Mouse (Mus musculus): Measurements from ENCODE around the gene Ap1b1. TPM values are rescaled to one million over a fixed set of nuclear protein-coding genes. Genes with fewer than 3 reads are reported as not detected.

Ap1b1 gene
- total and polyA plus RNA-seq, 2 experiments from 2014 or later: 29.6 to 39.0 TPM

- WGBS: 57% methylated on average over 3 of the region's 3 CpGs
- Histone ChIP-seq H3K36me3 (replicated peaks; ENCODE audit: control insufficient read depth, insufficient read depth, low read length) (peaks cover 34% of the 10 kb centered on the region), H3K9ac (replicated peaks; ENCODE audit: low read depth, low read length) (no peak overlapping the region), H3K4me1 (ENCODE audit: control insufficient read depth, insufficient read depth) (no peaks in the 10 kb centered on the region), H3K27ac (ENCODE audit: low read depth) (peak overlapping the region; percentile 0; the same call in 1 of the 2 replicates), H3K4me3 (ENCODE audit: low read depth, low read length) (no peak overlapping the region), H3K27me3 (ENCODE audit: control insufficient read depth, insufficient read depth, low read length) (no peaks in the 10 kb centered on the region), H3K4me2 (ENCODE audit: low read depth, low read length) (no peak overlapping the region), H3K9me3 (replicated peaks; ENCODE audit: control insufficient read depth, low read length) (no peaks in the 10 kb centered on the region)
- ATAC-seq (ENCODE audit: insufficient read depth, low read depth): no peak
- no peak for TF ChIP-seq EP300 (IDR thresholded peaks at IDR 0.05; ENCODE audit: low read depth)
- TF ChIP-seq CTCF (IDR thresholded peaks at IDR 0.05; ENCODE audit: low read depth): no peak
- no peak for DNase-seq (ENCODE audit: low spot score)
Measured at GRCm38 (mm10) chr11:5009354-5010074, 22.9 kb downstream of the Ap1b1 start.

- H3K9me3 ChIP-seq (replicated peaks; ENCODE audit: control insufficient read depth, low read length): no peaks in the 10 kb centered on the region
- H3K4me1 ChIP-seq (ENCODE audit: control insufficient read depth, insufficient read depth): no peaks in the 10 kb centered on the region
- no peak overlapping the region for H3K9ac ChIP-seq (replicated peaks; ENCODE audit: low read depth, low read length)
- 85% methylated on average over 1 of the region's 1 CpGs for WGBS
- TF ChIP-seq EP300 (IDR thresholded peaks at IDR 0.05; ENCODE audit: low read depth) (no peak), CTCF (IDR thresholded peaks at IDR 0.05; ENCODE audit: low read depth) (no peak)
- H3K4me3 ChIP-seq (ENCODE audit: low read depth, low read length): no peak overlapping the region
- no peak for DNase-seq (ENCODE audit: low spot score)
- H3K4me2 ChIP-seq (ENCODE audit: low read depth, low read length): no peak overlapping the region
- ATAC-seq (ENCODE audit: insufficient read depth, low read depth): no peak
- no peaks in the 10 kb centered on the region for H3K27me3 ChIP-seq (ENCODE audit: control insufficient read depth, insufficient read depth, low read length)
- H3K27ac ChIP-seq (ENCODE audit: low read depth): no peak overlapping the region
- H3K36me3 ChIP-seq (replicated peaks; ENCODE audit: control insufficient read depth, insufficient read depth, low read length): peaks cover 37% of the 10 kb centered on the region
Measured at GRCm38 (mm10) chr11:5010205-5010604, 23.6 kb downstream of the Ap1b1 start.

GRCm38 (mm10) chr11:5011480-5011879, 24.9 kb downstream of the Ap1b1 start:
- no peak overlapping the region for H3K9ac ChIP-seq (replicated peaks; ENCODE audit: low read depth, low read length)
- no peak overlapping the region for H3K4me2 ChIP-seq (ENCODE audit: low read depth, low read length)
- H3K4me1 ChIP-seq (ENCODE audit: control insufficient read depth, insufficient read depth): no peaks in the 10 kb centered on the region
- H3K9me3 ChIP-seq (replicated peaks; ENCODE audit: control insufficient read depth, low read length): no peaks in the 10 kb centered on the region
- no peak overlapping the region for H3K4me3 ChIP-seq (ENCODE audit: low read depth, low read length)
- peaks cover 45% of the 10 kb centered on the region for H3K36me3 ChIP-seq (replicated peaks; ENCODE audit: control insufficient read depth, insufficient read depth, low read length)
- ATAC-seq (ENCODE audit: insufficient read depth, low read depth) (no peak), DNase-seq (ENCODE audit: low spot score) (no peak)
- H3K27ac ChIP-seq (ENCODE audit: low read depth): no peak overlapping the region
- H3K27me3 ChIP-seq (ENCODE audit: control insufficient read depth, insufficient read depth, low read length): no peaks in the 10 kb centered on the region
- TF ChIP-seq EP300 (IDR thresholded peaks at IDR 0.05; ENCODE audit: low read depth) (no peak), CTCF (IDR thresholded peaks at IDR 0.05; ENCODE audit: low read depth) (no peak)
- WGBS: 73% methylated on average over 1 of the region's 1 CpGs

- no peak overlapping the region for H3K4me2 ChIP-seq (ENCODE audit: low read depth, low read length)
- H3K9me3 ChIP-seq (replicated peaks; ENCODE audit: control insufficient read depth, low read length): no peaks in the 10 kb centered on the region
- no peak for TF ChIP-seq EP300 (IDR thresholded peaks at IDR 0.05; ENCODE audit: low read depth)
- H3K4me1 ChIP-seq (ENCODE audit: control insufficient read depth, insufficient read depth): no peaks in the 10 kb centered on the region
- no peaks in the 10 kb centered on the region for H3K27me3 ChIP-seq (ENCODE audit: control insufficient read depth, insufficient read depth, low read length)
- peak overlapping the region; percentile 32; the same call in 1 of the 2 replicates for H3K27ac ChIP-seq (ENCODE audit: low read depth)
- H3K36me3 ChIP-seq (replicated peaks; ENCODE audit: control insufficient read depth, insufficient read depth, low read length): peaks cover 53% of the 10 kb centered on the region
- ATAC-seq (ENCODE audit: insufficient read depth, low read depth): no peak
- no peak overlapping the region for H3K9ac ChIP-seq (replicated peaks; ENCODE audit: low read depth, low read length)
- H3K4me3 ChIP-seq (ENCODE audit: low read depth, low read length): no peak overlapping the region
- 65% methylated on average over 5 of the region's 5 CpGs for WGBS
- DNase-seq (ENCODE audit: low spot score): no peak
Measured at GRCm38 (mm10) chr11:5012213-5012715, 25.6 kb downstream of the Ap1b1 start.

GRCm38 (mm10) chr11:5015720-5016119, 29.1 kb downstream of the Ap1b1 start:
- Histone ChIP-seq H3K27me3 (ENCODE audit: control insufficient read depth, insufficient read depth, low read length) (no peaks in the 10 kb centered on the region), H3K9ac (replicated peaks; ENCODE audit: low read depth, low read length) (no peak overlapping the region), H3K4me1 (ENCODE audit: control insufficient read depth, insufficient read depth) (no peaks in the 10 kb centered on the region), H3K4me2 (ENCODE audit: low read depth, low read length) (no peak overlapping the region), H3K27ac (ENCODE audit: low read depth) (no peak overlapping the region), H3K36me3 (replicated peaks; ENCODE audit: control insufficient read depth, insufficient read depth, low read length) (peaks cover 82% of the 10 kb centered on the region), H3K9me3 (replicated peaks; ENCODE audit: control insufficient read depth, low read length) (no peaks in the 10 kb centered on the region), H3K4me3 (ENCODE audit: low read depth, low read length) (no peak overlapping the region)
- peak; percentile 41 for DNase-seq (ENCODE audit: low spot score)
- peak; percentile 80 for ATAC-seq (ENCODE audit: insufficient read depth, low read depth)
- 44% methylated on average over 2 of the region's 2 CpGs for WGBS
- TF ChIP-seq EP300 (IDR thresholded peaks at IDR 0.05; ENCODE audit: low read depth) (no peak), CTCF (IDR thresholded peaks at IDR 0.05; ENCODE audit: low read depth) (peak; percentile 76)

- WGBS: 87% methylated on average over 5 of the region's 5 CpGs
- Histone ChIP-seq H3K4me2 (ENCODE audit: low read depth, low read length) (no peak overlapping the region), H3K4me1 (ENCODE audit: control insufficient read depth, insufficient read depth) (no peaks in the 10 kb centered on the region), H3K9me3 (replicated peaks; ENCODE audit: control insufficient read depth, low read length) (no peaks in the 10 kb centered on the region), H3K27me3 (ENCODE audit: control insufficient read depth, insufficient read depth, low read length) (no peaks in the 10 kb centered on the region), H3K9ac (replicated peaks; ENCODE audit: low read depth, low read length) (no peak overlapping the region), H3K36me3 (replicated peaks; ENCODE audit: control insufficient read depth, insufficient read depth, low read length) (peaks cover 82% of the 10 kb centered on the region), H3K27ac (ENCODE audit: low read depth) (no peak overlapping the region), H3K4me3 (ENCODE audit: low read depth, low read length) (no peak overlapping the region)
- TF ChIP-seq EP300 (IDR thresholded peaks at IDR 0.05; ENCODE audit: low read depth) (no peak), CTCF (IDR thresholded peaks at IDR 0.05; ENCODE audit: low read depth) (no peak)
- ATAC-seq (ENCODE audit: insufficient read depth, low read depth) (no peak), DNase-seq (ENCODE audit: low spot score) (no peak)
Measured at GRCm38 (mm10) chr11:5016286-5016685, 29.7 kb downstream of the Ap1b1 start.
